Mouse (Mus musculus): Measurements from ENCODE around the gene Atad3a. TPM values are rescaled to one million over a fixed set of nuclear protein-coding genes. Genes with fewer than 3 reads are reported as not detected.
"Not testable (repeated sequence)": the region's sequence is repeated elsewhere in the genome, so short reads cannot be mapped to it uniquely, and the experiment has no call there.

The Atad3a gene
- total RNA-seq (2021), result 10 to 100 TPM; 56.0 to 57.9 TPM

DNA sequence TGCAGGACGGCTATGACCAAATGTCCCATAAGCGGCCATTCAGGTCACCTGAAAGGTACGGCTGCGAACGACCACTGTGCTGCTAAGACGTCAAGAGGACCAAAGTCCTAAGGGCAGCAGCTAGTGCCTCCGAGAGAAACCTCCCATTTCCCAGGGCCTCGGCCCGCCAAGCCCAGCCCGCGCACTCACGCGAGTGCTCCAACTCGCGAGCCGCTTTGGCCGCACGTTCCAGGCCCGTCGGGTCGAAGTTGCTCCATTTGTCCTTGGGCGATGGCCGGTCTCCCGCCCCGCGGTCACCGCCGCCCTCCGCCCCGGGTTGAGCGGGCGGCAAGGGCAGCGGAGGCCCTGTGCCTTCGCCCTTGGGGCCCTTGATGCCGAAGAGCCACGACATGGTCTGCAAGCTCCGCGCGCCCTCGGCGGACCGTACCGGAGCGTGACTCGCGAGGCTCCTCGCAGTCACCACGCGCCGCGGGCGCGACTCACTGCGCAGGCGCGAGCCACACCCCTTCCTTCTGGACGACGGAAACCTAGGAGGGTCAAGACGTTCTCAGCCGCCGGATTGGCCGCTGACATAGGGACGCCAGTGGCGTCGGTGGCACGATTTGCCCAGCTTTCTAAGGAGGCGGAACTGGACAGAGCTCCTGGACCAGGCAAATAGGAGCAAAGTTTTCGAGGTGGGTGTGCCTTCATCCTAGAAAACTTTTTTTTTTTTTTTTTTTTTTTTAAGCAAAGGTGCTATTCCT, at the start of gene Atad3a:
Atad3a (minus strand) TSS at position 481 of the 743 bp plus-strand sequence.
- intact Hi-C loops (cut with DNase I), result no loop called here
- DNase-seq (ENCODE audit: extremely low spot score in 1 of 2, low spot score in 2 of 2), result peak; percentile 96 to 98

GRCm38 (mm10) chr4:155807841-155808240, 46.9 kb upstream of the Atad3a start:
- no peak for DNase-seq (ENCODE audit: extremely low spot score in 1 of 2, low spot score in 2 of 2)
- intact Hi-C loops (cut with DNase I), result no loop called here

- peak; percentile 94 to 98 for DNase-seq (ENCODE audit: extremely low spot score in 1 of 2, low spot score in 2 of 2)
- intact Hi-C loops (cut with DNase I), result no loop called here
These were observed 42.6 kb upstream of the Atad3a start for GRCm38 (mm10) chr4:155803340-155804041.

GRCm38 (mm10) chr4:155802741-155803339, 41.9 kb upstream of the Atad3a start, which contains the start of gene Mrpl20:
Mrpl20 (plus strand) TSS chr4:155802878.
- intact Hi-C loops (cut with DNase I), result no loop called here
- no peak for DNase-seq (ENCODE audit: extremely low spot score in 1 of 2, low spot score in 2 of 2)

DNA sequence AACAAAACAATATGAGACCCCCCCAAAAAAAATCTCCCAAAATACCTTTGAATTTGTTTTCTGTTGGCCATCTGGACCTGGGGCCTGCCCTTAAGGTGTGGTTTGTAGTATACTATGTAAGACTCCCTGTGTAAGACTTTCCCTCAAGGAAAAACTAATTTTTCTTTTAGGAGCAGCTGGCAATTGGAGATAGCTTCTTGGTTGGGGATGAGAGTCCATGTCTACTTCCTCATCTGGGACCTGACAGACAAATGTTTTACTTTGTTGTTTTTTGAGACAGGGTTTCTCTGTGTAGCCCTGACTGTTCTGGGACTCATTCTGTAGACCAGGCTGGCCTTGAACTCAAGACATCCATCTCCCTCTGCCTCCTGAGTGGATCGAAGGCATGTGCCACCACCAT, 41.2 kb upstream of the Atad3a start:
- DNase-seq (ENCODE audit: extremely low spot score in 1 of 2, low spot score in 2 of 2), result no peak
- intact Hi-C loops (cut with DNase I), result no loop called here

GRCm38 (mm10) chr4:155793730-155794129, 32.8 kb upstream of the Atad3a start:
- DNase-seq (ENCODE audit: extremely low spot score in 1 of 2, low spot score in 2 of 2), result no peak
- intact Hi-C loops (cut with DNase I), result no loop called here

GRCm38 (mm10) chr4:155791240-155791933, 30.5 kb upstream of the Atad3a start:
- DNase-seq (ENCODE audit: extremely low spot score in 1 of 2, low spot score in 2 of 2), result no peak

DNA sequence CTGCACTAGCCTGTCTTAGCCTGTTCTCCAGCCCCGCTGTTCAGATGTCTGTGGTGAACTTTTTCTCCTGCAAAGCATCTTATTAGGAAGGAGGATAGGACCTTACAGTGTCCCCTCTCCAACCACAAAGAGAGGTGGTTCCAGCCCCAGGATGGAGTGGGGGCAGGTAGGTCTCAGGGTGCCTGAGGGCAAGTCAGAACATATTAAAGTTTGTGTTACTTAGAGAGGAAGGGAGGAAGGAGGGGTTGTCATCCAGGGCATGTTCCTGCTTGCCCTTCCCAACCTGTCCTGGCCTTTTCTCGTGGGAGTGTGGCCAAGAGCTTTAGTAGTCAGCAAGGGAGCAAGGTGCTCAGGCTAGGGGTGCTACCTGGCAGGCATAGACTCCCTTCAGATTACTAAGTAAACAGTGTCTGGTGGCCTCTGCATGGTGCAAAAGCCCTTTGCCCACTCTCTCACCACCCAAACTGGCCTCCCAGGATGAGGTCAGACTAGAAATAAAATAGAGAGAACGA, 29.8 kb upstream of the Atad3a start:
- DNase-seq (ENCODE audit: extremely low spot score in 1 of 2, low spot score in 2 of 2), result no peak
- intact Hi-C loops (cut with DNase I), result no loop called here

More at GRCm38 (mm10) chr4:155791240-155791933, 30.5 kb upstream of the Atad3a start:
- intact Hi-C loops (cut with DNase I), result no loop called here

GRCm38 (mm10) chr4:155790021-155790489, 29.2 kb upstream of the Atad3a start, which contains the start of gene Ankrd65:
Ankrd65 (plus strand) TSS chr4:155790439.
- intact Hi-C loops (cut with DNase I), result no loop called here

GRCm38 (mm10) chr4:155788833-155789232, 27.9 kb upstream of the Atad3a start:
- intact Hi-C loops (cut with DNase I); DNase-seq (ENCODE audit: extremely low spot score in 1 of 2, low spot score in 2 of 2): not testable (repeated sequence)

More at GRCm38 (mm10) chr4:155790021-155790489, 29.2 kb upstream of the Atad3a start, which contains the start of gene Ankrd65:
- DNase-seq (ENCODE audit: extremely low spot score in 1 of 2, low spot score in 2 of 2), result no peak

GRCm38 (mm10) chr4:155788300-155788699, 27.4 kb upstream of the Atad3a start:
- intact Hi-C loops (cut with DNase I), result no loop called here
- DNase-seq (ENCODE audit: extremely low spot score in 1 of 2, low spot score in 2 of 2), result no peak

- DNase-seq (ENCODE audit: extremely low spot score in 1 of 2, low spot score in 2 of 2), result no peak
- intact Hi-C loops (cut with DNase I), result no loop called here
These were observed 24.9 kb upstream of the Atad3a start, which contains the start of gene Tmem88b for GRCm38 (mm10) chr4:155785819-155786218. Tmem88b (minus strand) TSS chr4:155785874.

GRCm38 (mm10) chr4:155785246-155785645, 24.4 kb upstream of the Atad3a start:
- DNase-seq (ENCODE audit: extremely low spot score in 1 of 2, low spot score in 2 of 2), result no peak
- intact Hi-C loops (cut with DNase I), result no loop called here

- DNase-seq (ENCODE audit: extremely low spot score in 1 of 2, low spot score in 2 of 2), result peak in 1 of 2 experiments; percentile 90
- intact Hi-C loops (cut with DNase I), result no loop called here
These were observed 23.3 kb upstream of the Atad3a start for GRCm38 (mm10) chr4:155784081-155784701.

DNA sequence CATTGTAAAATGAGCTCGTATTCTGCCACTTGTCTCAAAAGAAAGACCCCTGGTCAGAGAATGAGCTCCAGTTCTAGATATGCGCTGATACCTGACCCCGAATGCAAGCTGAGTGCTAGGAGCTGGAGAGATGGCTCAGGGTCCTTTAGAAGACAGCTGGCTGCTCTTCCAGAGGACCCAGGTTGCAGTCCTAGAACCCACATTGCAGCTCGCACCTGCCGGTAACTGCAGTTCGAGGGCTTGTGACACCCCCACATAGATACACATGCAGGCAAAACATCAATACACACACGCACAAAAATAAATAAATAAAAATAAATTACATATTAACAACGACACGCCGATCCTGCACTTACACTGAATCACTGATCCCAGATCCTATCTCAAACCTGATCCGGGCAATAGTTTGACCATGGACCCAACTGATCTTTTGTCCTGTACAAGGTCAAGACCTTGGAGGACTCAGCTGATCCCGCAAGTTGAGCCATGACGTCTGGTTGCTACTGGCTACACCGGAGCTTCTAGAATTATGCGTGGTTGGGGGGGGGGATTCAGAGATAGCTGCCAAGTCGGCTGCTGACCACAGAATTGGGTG, 22.7 kb upstream of the Atad3a start:
- intact Hi-C loops (cut with DNase I), result no loop called here
- DNase-seq (ENCODE audit: extremely low spot score in 1 of 2, low spot score in 2 of 2), result no peak

DNA sequence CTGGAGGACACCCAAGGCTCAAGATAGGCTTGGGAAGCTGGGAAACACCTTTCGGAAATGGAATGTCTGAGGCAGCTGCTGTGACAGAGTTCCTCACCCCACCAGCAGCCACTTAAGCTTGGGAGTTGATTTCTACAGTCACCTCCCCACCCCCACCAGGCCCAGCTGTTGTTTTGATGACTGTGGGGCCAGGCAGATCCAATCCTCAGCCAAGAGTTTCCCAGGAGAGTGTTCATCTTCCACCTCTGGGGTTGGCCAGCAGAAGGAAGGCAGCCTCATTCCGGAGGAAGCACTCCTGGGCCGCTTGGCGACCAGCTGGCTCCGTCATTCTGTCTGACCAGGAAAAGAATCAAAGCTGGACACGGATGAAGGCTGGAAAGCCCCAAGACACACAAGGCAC, 20.0 kb upstream of the Atad3a start:
- intact Hi-C loops (cut with DNase I), result no loop called here
- peak in 1 of 2 experiments; percentile 89 for DNase-seq (ENCODE audit: extremely low spot score in 1 of 2, low spot score in 2 of 2)

DNA sequence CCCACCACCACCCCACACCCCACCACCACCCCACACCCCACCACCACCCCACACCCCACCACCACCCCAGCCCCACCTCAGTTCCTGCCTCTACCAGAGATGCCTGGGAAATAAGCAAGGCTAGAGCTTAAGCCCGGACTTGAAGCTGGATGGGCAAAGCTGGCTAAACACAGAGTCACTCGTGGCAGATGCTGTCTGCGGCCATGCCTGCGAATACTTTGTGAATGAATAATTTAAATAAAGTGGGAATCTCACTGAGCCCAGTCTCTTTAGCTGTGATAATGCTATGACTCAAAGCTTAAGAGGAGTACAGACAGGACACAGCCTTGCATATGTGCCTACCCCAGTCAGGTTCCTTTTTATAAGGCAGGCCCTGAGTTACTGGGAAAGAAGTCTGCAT, 18.6 kb upstream of the Atad3a start:
- no peak for DNase-seq (ENCODE audit: extremely low spot score in 1 of 2, low spot score in 2 of 2)
- intact Hi-C loops (cut with DNase I), result no loop called here

DNA sequence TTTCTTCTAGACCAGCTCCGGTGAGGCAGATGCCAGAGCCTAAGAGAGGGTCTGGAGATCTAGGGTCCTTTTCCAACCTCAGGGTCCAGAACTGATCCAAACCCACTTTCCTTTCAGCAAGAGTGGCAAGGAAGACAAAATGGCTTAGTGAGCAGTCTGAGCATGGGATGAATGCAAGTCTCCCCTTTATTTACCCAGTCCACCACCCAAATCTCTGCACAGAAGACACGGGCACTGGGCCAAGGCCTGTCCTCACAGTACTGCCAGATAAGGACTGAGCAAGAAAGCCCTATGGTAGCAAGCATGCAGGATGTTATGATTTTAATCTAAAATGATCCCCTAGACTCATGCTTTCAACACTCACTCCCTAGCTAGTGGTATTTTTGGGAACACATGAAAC, 16.9 kb upstream of the Atad3a start:
- no peak for DNase-seq (ENCODE audit: extremely low spot score in 1 of 2, low spot score in 2 of 2)
- intact Hi-C loops (cut with DNase I), result no loop called here

Data from left cerebral cortex, postnatal 10 days (tissue).